Mouse (Mus musculus): ENCODE measurements at regions not wholly inside any gene's neighbourhood (a gene's known extent, or its start where the extent isn't known, plus 50 kb on each side); places are given as distances from the start of the nearest gene placed in this dataset.

DNA sequence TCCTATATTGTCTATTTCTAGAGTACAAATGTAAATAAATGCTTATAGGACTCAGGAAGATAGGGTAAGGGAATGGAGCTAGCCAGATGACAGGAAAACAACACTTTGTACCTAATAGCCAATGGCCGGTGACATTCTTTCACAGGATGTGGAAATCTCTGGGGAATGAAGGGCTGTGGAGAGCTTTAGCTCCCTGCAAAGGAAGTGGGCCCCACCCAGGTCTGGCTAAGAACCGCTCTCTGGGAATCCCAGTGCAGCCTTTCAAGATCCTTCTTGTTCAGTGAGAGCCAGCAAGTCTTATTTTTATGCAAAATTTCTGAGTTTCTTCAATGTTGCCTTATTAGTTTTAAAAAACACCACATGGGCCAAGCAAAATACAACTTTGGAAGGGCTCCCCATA, 54.7 kb upstream of the Pappa2 start:
- TF ChIP-seq CTCF (IDR thresholded peaks at IDR 0.05; ENCODE audit: low read depth, low read length) (no peak), GATA2 (IDR thresholded peaks at IDR 0.05; ENCODE audit: borderline replicate concordance, low read depth, low read length) (no peak), POLR2AphosphoS5 (IDR thresholded peaks at IDR 0.05; ENCODE audit: insufficient replicate concordance, low read depth, low read length) (no peak), GATA1 (IDR thresholded peaks at IDR 0.05; ENCODE audit: borderline replicate concordance, low read length) (no peak)

Measured in G1E (cell line).